Mouse (Mus musculus) testis, adult 2 months (tissue): ENCODE measurements around the gene D11Wsu47e.

ENCODE experiments used
- CTCF ChIP-seq: fragments of 200-500 bp; IDR thresholded peaks from 2 replicates; pipeline ENCODE4 v1.5.1; 2012; ENCODE audit warnings: low read depth, mild to moderate bottlenecking, inconsistent platforms, low read length, moderate library complexity; ENCODE audit not compliant: control insufficient read depth, insufficient read depth, insufficient replicate concordance
- POLR2A ChIP-seq: fragments of 200-500 bp; IDR thresholded peaks from 2 replicates; pipeline ENCODE4 v1.6.1; 2012; ENCODE audit warnings: low read depth, mild to moderate bottlenecking, inconsistent platforms, low read length, moderate library complexity; ENCODE audit not compliant: control insufficient read depth

DNA sequence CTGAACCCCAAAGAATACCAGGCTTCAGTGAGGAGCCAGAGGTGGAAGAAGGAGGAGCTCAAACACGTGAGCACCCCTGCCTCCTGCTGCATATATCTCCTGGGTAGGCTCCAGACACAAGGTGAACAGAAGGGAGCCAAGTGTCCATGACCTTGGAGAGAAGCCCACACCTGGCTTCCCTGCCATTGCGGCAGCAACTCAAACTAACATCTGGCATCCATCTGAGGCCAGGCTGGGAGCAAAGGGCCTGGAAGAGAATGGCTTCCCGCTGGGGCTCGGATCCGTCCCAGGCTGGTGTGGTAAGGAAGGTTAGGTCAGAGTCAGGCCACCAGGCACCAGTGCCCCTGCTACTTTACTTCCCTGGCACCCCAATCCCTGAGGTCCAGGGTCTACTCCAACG, 43.8 kb downstream of the D11Wsu47e start:
- no peak for TF ChIP-seq CTCF
- 0 out of 2 replicates have a peak, but pooled peaks have one; percentile 20 for TF ChIP-seq POLR2A
